Mouse (Mus musculus) CH12.LX (cell line): ENCODE data around the gene Il27. TPM values are rescaled to one million over a fixed set of nuclear protein-coding genes. Genes with fewer than 3 reads are reported as not detected.
A peak's percentile ranks its signal among the peaks of the same experiment; 100 is the strongest.

Experiments
- DNase-seq: peaks from one replicate; pipeline ENCODE4 v3.0.0-alpha.2; 2013; ENCODE audit errors: extremely low read depth
- H3K27ac ChIP-seq: 2 replicates; pipeline ENCODE4 v1.5.1; 2012; ENCODE audit warnings: low read depth, mild to moderate bottlenecking, control low read depth, moderate library complexity; ENCODE audit not compliant: insufficient read depth
- H3K27me3 ChIP-seq: replicated peaks from 2 replicates; pipeline ENCODE3; 2012; ENCODE audit warnings: inconsistent platforms
- H3K36me3 ChIP-seq, 2 experiments: replicated peaks in 1 of 2; 2 replicates each; pipeline versions ENCODE3 to v1.6.1; 2012; ENCODE audit warnings: inconsistent platforms in 1 of 2, low read length in 1 of 2, mild to moderate bottlenecking in 1 of 2, mixed read lengths in 1 of 2, moderate library complexity in 1 of 2; ENCODE audit not compliant: control insufficient read depth in 1 of 2, insufficient read depth in 1 of 2
- H3K4me1 ChIP-seq, 2 experiments: 2 replicates each; pipeline ENCODE4 v1.6.1; 2012; ENCODE audit warnings: inconsistent platforms in 1 of 2, moderate library complexity in 1 of 2; ENCODE audit not compliant: insufficient read depth in 2 of 2, control insufficient read depth in 1 of 2
- H3K4me2 ChIP-seq: 2 replicates; pipeline ENCODE4 v1.6.1; 2012; ENCODE audit warnings: low read depth, mild to moderate bottlenecking, control low read depth; ENCODE audit not compliant: poor library complexity, insufficient read depth, severe bottlenecking
- H3K4me3 ChIP-seq, 3 experiments: fragments of 150-350 bp in 1 of 3; sonication (generic) in 1 of 3; replicated peaks in 1 of 3; 2 replicates each; pipeline versions ENCODE3 to v1.5.1; 2011 to 2012; ENCODE audit warnings: low read depth in 2 of 3, low read length in 2 of 3, mild to moderate bottlenecking in 2 of 3, moderate library complexity in 2 of 3, control low read depth in 1 of 3, improper control_type of control experiment in 1 of 3, inconsistent platforms in 1 of 3, mixed read lengths in 1 of 3; ENCODE audit not compliant: poor library complexity in 1 of 3
- H3K79me2 ChIP-seq: replicated peaks from 2 replicates; pipeline ENCODE4 v1.6.1; 2012; ENCODE audit warnings: mild to moderate bottlenecking, moderate library complexity; ENCODE audit not compliant: control insufficient read depth, poor library complexity, insufficient read depth, severe bottlenecking; ENCODE audit errors: extremely low read depth
- H3K9ac ChIP-seq: 2 replicates; pipeline ENCODE4 v1.6.1; 2012; ENCODE audit warnings: low read depth, mild to moderate bottlenecking, control low read depth, moderate library complexity; ENCODE audit not compliant: insufficient read depth
- H3K9me3 ChIP-seq: replicated peaks from 2 replicates; pipeline ENCODE3; 2012; ENCODE audit warnings: low read length, inconsistent platforms, mixed read lengths
- BHLHE40 ChIP-seq: IDR thresholded peaks from 2 replicates; pipeline ENCODE4 v1.6.1; 2011; ENCODE audit warnings: mild to moderate bottlenecking, low read depth, low read length, improper control_type of control experiment
- CHD2 ChIP-seq: IDR thresholded peaks from 2 replicates; pipeline ENCODE4 v1.6.1; 2011; ENCODE audit warnings: low read length, improper control_type of control experiment
- CTCF ChIP-seq, 2 experiments: IDR thresholded peaks in 1 of 2; conservative IDR thresholded peaks in 1 of 2; 2 replicates each; pipeline ENCODE4 v1.5.1; 2011 to 2012; ENCODE audit warnings: low read depth in 2 of 2, low read length in 2 of 2, improper control_type of control experiment in 1 of 2, inconsistent platforms in 1 of 2, mild to moderate bottlenecking in 1 of 2, moderate library complexity in 1 of 2
- ELF1 ChIP-seq: IDR thresholded peaks from 2 replicates; pipeline ENCODE4 v1.6.1; 2014; ENCODE audit warnings: low read depth, mild to moderate bottlenecking, inconsistent platforms, low read length, improper control_type of control experiment
- ETS1 ChIP-seq: conservative IDR thresholded peaks from 2 replicates; pipeline ENCODE4 v1.6.1; 2012; ENCODE audit warnings: low read depth, mild to moderate bottlenecking, inconsistent platforms, low read length, improper control_type of control experiment, moderate library complexity
- GABPA ChIP-seq: IDR thresholded peaks from 2 replicates; pipeline ENCODE4 v1.6.1; 2012; ENCODE audit warnings: low read depth, low read length, improper control_type of control experiment, inconsistent platforms; ENCODE audit not compliant: insufficient replicate concordance
- HCFC1 ChIP-seq: IDR thresholded peaks from 2 replicates; pipeline ENCODE4 v1.6.1; 2012; ENCODE audit warnings: low read depth, mild to moderate bottlenecking, inconsistent platforms, low read length, improper control_type of control experiment
- IRF4 ChIP-seq: IDR thresholded peaks from 2 replicates; pipeline ENCODE4 v1.6.1; 2014; ENCODE audit warnings: low read depth, mild to moderate bottlenecking, inconsistent platforms, low read length, improper control_type of control experiment
- JUND ChIP-seq: conservative IDR thresholded peaks from 2 replicates; pipeline ENCODE4 v1.6.1; 2011; ENCODE audit warnings: low read depth, low read length, improper control_type of control experiment
- MAFK ChIP-seq: IDR thresholded peaks from 2 replicates; pipeline ENCODE4 v1.6.1; 2011; ENCODE audit warnings: low read length, improper control_type of control experiment; ENCODE audit not compliant: insufficient replicate concordance
- MAX ChIP-seq: IDR thresholded peaks from 2 replicates; pipeline ENCODE4 v1.6.1; 2011; ENCODE audit warnings: low read length, improper control_type of control experiment
- MXI1 ChIP-seq: IDR thresholded peaks from 2 replicates; pipeline ENCODE4 v1.6.1; 2011; ENCODE audit warnings: mild to moderate bottlenecking, low read depth, low read length, improper control_type of control experiment
- MYC ChIP-seq: IDR thresholded peaks from 2 replicates; pipeline ENCODE4 v1.6.1; 2011; ENCODE audit warnings: low read depth, mild to moderate bottlenecking, improper control_type of control experiment, low read length
- NELFE ChIP-seq: IDR thresholded peaks from 2 replicates; pipeline ENCODE4 v1.6.1; 2011; ENCODE audit warnings: low read depth, low read length, improper control_type of control experiment
- NRF1 ChIP-seq: IDR thresholded peaks from 2 replicates; pipeline ENCODE4 v1.6.1; 2014; ENCODE audit warnings: low read depth, mild to moderate bottlenecking, inconsistent platforms, low read length, improper control_type of control experiment, moderate library complexity
- POLR2A ChIP-seq: IDR thresholded peaks from 2 replicates; pipeline ENCODE4 v1.6.1; 2011; ENCODE audit warnings: low read depth, mild to moderate bottlenecking, improper control_type of control experiment, low read length
- POLR2AphosphoS2 ChIP-seq: IDR thresholded peaks from 2 replicates; pipeline ENCODE4 v1.6.1; 2011; ENCODE audit warnings: low read depth, low read length, improper control_type of control experiment
- RAD21 ChIP-seq: IDR thresholded peaks from 2 replicates; pipeline ENCODE4 v1.6.1; 2011; ENCODE audit warnings: low read depth, mild to moderate bottlenecking, low read length, improper control_type of control experiment, moderate library complexity
- RCOR1 ChIP-seq: conservative IDR thresholded peaks from 2 replicates; pipeline ENCODE4 v1.6.1; 2012; ENCODE audit warnings: low read depth, mild to moderate bottlenecking, inconsistent platforms, low read length, improper control_type of control experiment
- SIN3A ChIP-seq: IDR thresholded peaks from 2 replicates; pipeline ENCODE4 v1.6.1; 2012; ENCODE audit warnings: low read length, improper control_type of control experiment, inconsistent platforms
- SMC3 ChIP-seq: IDR thresholded peaks from 2 replicates; pipeline ENCODE4 v1.6.1; 2011; ENCODE audit warnings: low read depth, low read length, improper control_type of control experiment
- TCF12 ChIP-seq: IDR thresholded peaks from 2 replicates; pipeline ENCODE4 v1.6.1; 2014; ENCODE audit warnings: low read depth, mild to moderate bottlenecking, inconsistent platforms, low read length, improper control_type of control experiment
- USF1 ChIP-seq: IDR thresholded peaks from 2 replicates; pipeline ENCODE4 v1.6.1; 2014; ENCODE audit warnings: low read depth, mild to moderate bottlenecking, inconsistent platforms, low read length, improper control_type of control experiment
- ZMIZ1 ChIP-seq: IDR thresholded peaks from 2 replicates; pipeline ENCODE4 v1.6.1; 2012; ENCODE audit warnings: low read depth, mild to moderate bottlenecking, inconsistent platforms, low read length, improper control_type of control experiment
- ZNF384 ChIP-seq: IDR thresholded peaks from 2 replicates; pipeline ENCODE4 v1.6.1; 2012; ENCODE audit warnings: low read depth, low read length, improper control_type of control experiment, inconsistent platforms
- dilution Hi-C: fragments of 300-500 bp; cut with MboI; formaldehyde crosslinking; loops from 2 replicates; pipeline ENCODE4 v1.14.3; 2020; ENCODE audit warnings: low sequenced_read_pairs; ENCODE audit not compliant: extremely low pct_unique_long_range_greater_than_20kb, extremely low pct_ligation_motif_present
- in situ Hi-C: fragments of 300-500 bp; cut with MboI; formaldehyde crosslinking; loops from 3 replicates; pipeline ENCODE4 v1.14.3; 2019; ENCODE audit warnings: low sequenced_read_pairs, low pct_ligation_motif_present, low pct_unique_long_range_greater_than_20kb, mixed read lengths
- polyA plus RNA-seq: library from polyadenylated mRNA; unstranded; fragments of >175 nt; gene quantifications from 2 replicates; pipeline ENCODE4 v1.2.1, GENCODE M21; 2012; ENCODE audit warnings: low read depth; ENCODE audit not compliant: insufficient read length
- total RNA-seq, 2 experiments: library from RNA; depleted of rRNA; stranded (reverse); fragments of 300-350 nt in 1 of 2; fragments of >200 nt in 1 of 2; gene quantifications; 2 replicates each; pipeline ENCODE4 v1.2.3; 2012 to 2014

Gene Il27
- total and polyA plus RNA-seq, 3 experiments = 0.31 TPM; not detected in 2

- H3K4me2 ChIP-seq = peak within 1 kb of the TSS; percentile 3
- H3K79me2 ChIP-seq = no peaks in the 10 kb centered on the region
- DNase-seq = no peak
- H3K27ac ChIP-seq = no peak within 1 kb of the TSS
- H3K4me3 ChIP-seq = peak within 1 kb of the TSS in 2 of 3 experiments; percentile 57 to 78
- dilution Hi-C loops (no loop called here), in situ Hi-C loops (no loop called here)
- H3K36me3 ChIP-seq = peaks cover 7 to 31% of the 10 kb centered on the region in 2 experiments
- no peak within 1 kb of the TSS; the same call in 1 of the 2 replicates for H3K9ac ChIP-seq
- no peaks in the 10 kb centered on the region for H3K9me3 ChIP-seq
- TF ChIP-seq BHLHE40 (no peak), NRF1 (no peak), CTCF (conservative IDR thresholded peaks at IDR 0.05 in 1 of 2, IDR thresholded peaks at IDR 0.05 in 1 of 2; ENCODE audit: low read depth in 2 of 2, low read length in 2 of 2) (no peak), HCFC1 (no peak), MAFK (no peak), JUND (no peak), MAX (no peak), MXI1 (no peak)
- H3K4me1 ChIP-seq = peaks cover 9 to 38% of the 10 kb centered on the region in 2 experiments; a peak in 3 of 4 replicates
- H3K27me3 ChIP-seq = no peaks in the 10 kb centered on the region
Observed at GRCm38 (mm10) chr7:126585717-126586116, 9.0 kb downstream of the Il27 start, which contains the start of gene Cln3. Gene Cln3 (minus strand): TSS chr7:126585817.

- TF ChIP-seq ZMIZ1 (0 out of 2 replicates have a peak, but pooled peaks have one; percentile 45), RCOR1 (no peak), IRF4 (no peak), POLR2A (peak; percentile 60; the same call in 1 of the 2 replicates), ELF1 (peak; percentile 42; the same call in 1 of the 2 replicates), NELFE (0 out of 2 replicates have a peak, but pooled peaks have one; percentile 34), POLR2AphosphoS2 (no peak), USF1 (no peak), TCF12 (peak; percentile 31; the same call in 1 of the 2 replicates), MAX (no peak), RAD21 (no peak), MYC (no peak), CHD2 (peak; percentile 78; the same call in 1 of the 2 replicates), HCFC1 (peak; percentile 30), ZNF384 (peak; percentile 13; the same call in 1 of the 2 replicates), SMC3 (no peak), MAFK (no peak), BHLHE40 (peak; percentile 63), MXI1 (peak; percentile 67; the same call in 1 of the 2 replicates), CTCF (conservative IDR thresholded peaks at IDR 0.05 in 1 of 2, IDR thresholded peaks at IDR 0.05 in 1 of 2; ENCODE audit: low read depth in 2 of 2, low read length in 2 of 2) (no peak), ETS1 (peak; percentile 53), SIN3A (0 out of 2 replicates have a peak, but pooled peaks have one; percentile 37), GABPA (no peak)
- TF ChIP-seq, all 38 proteins: peak for 12
- in situ Hi-C loops = loop anchor here (5.0 kb wide), 1 partner anchor 38 kb away; no protein-coding TSS in a partner anchor
- peak; percentile 71 for DNase-seq
- Histone ChIP-seq H3K27me3 (no peaks in the 10 kb centered on the region), H3K79me2 (no peaks in the 10 kb centered on the region), H3K27ac (no peak within 1 kb of the TSS), H3K4me2 (peak within 1 kb of the TSS; percentile 3), H3K36me3 (peaks cover 9 to 42% of the 10 kb centered on the region in 2 experiments), H3K4me3 (peak within 1 kb of the TSS; percentile 57 to 78 (median 59)), H3K9ac (peak within 1 kb of the TSS; percentile 65), H3K4me1 (peaks cover 9 to 38% of the 10 kb centered on the region in 2 experiments; a peak in 3 of 4 replicates), H3K9me3 (no peaks in the 10 kb centered on the region)
- dilution Hi-C loops = no loop called here
Observed at GRCm38 (mm10) chr7:126584506-126584977, 10.2 kb downstream of the Il27 start, which contains the start of gene Apobr. Gene Apobr (plus strand): TSS chr7:126584942.
